Mouse (Mus musculus): ENCODE data around the gene Fam161a.

Gene Fam161a

GRCm38 (mm10) chr11:23007481-23008180 lies at the start of gene Fam161a:
TSS of gene Fam161a (plus strand) at chr11:23007531.
- peak; percentile 90 for DNase-seq

- no peak for DNase-seq
Measured at GRCm38 (mm10) chr11:22957791-22958374, 49.4 kb upstream of the Fam161a start.

GRCm38 (mm10) chr11:22962101-22962500 lies 45.2 kb upstream of the Fam161a start:
- DNase-seq: no peak

- no peak for DNase-seq
Measured at GRCm38 (mm10) chr11:22964401-22964800, 42.9 kb upstream of the Fam161a start.

- no peak for DNase-seq
Measured at GRCm38 (mm10) chr11:22965503-22965902, 41.8 kb upstream of the Fam161a start.

- no peak for DNase-seq
Measured at GRCm38 (mm10) chr11:22969486-22969885, 37.8 kb upstream of the Fam161a start.

GRCm38 (mm10) chr11:22970546-22970945 lies 36.8 kb upstream of the Fam161a start:
- DNase-seq: no peak

GRCm38 (mm10) chr11:22971835-22972709 lies 35.3 kb upstream of the Fam161a start, which contains the start of gene Zrsr1:
TSS of gene Zrsr1 (plus strand) at chr11:22972005.
- DNase-seq: peak; percentile 83

GRCm38 (mm10) chr11:22972746-22973526 lies 34.4 kb upstream of the Fam161a start:
- peak; percentile 89 for DNase-seq

- no peak for DNase-seq
Measured at GRCm38 (mm10) chr11:22973599-22973998, 33.7 kb upstream of the Fam161a start.

GRCm38 (mm10) chr11:22978215-22978614 lies 29.1 kb upstream of the Fam161a start:
- DNase-seq: no peak

GRCm38 (mm10) chr11:22978711-22979110 lies 28.6 kb upstream of the Fam161a start:
- DNase-seq: no peak

GRCm38 (mm10) chr11:22979221-22979620 lies 28.1 kb upstream of the Fam161a start:
- DNase-seq: no peak

- DNase-seq: no peak
Measured at GRCm38 (mm10) chr11:22981041-22981440, 26.3 kb upstream of the Fam161a start.

GRCm38 (mm10) chr11:22981543-22981950 lies 25.8 kb upstream of the Fam161a start:
- no peak for DNase-seq

GRCm38 (mm10) chr11:22981984-22982757 lies 25.2 kb upstream of the Fam161a start, which contains the start of the genes Gm28048 and Commd1:
TSS of gene Gm28048 (minus strand) at chr11:22982090.
TSS of gene Commd1 (minus strand) at chr11:22982382.
- peak; percentile 97 for DNase-seq

GRCm38 (mm10) chr11:22982846-22983245 lies 24.5 kb upstream of the Fam161a start:
- no peak for DNase-seq

GRCm38 (mm10) chr11:22985510-22985909 lies 21.8 kb upstream of the Fam161a start:
- DNase-seq: no peak

- peak; percentile 55 for DNase-seq
Measured at GRCm38 (mm10) chr11:22987357-22987756, 20.0 kb upstream of the Fam161a start.

GRCm38 (mm10) chr11:22989786-22990185 lies 17.5 kb upstream of the Fam161a start:
- DNase-seq: no peak

- peak; percentile 96 for DNase-seq
Measured at GRCm38 (mm10) chr11:22990393-22991126, 16.8 kb upstream of the Fam161a start, which contains the start of gene Cct4. TSS of gene Cct4 (plus strand) at chr11:22990519.
